Mouse (Mus musculus) kidney, embryonic 14.5 days (tissue): ENCODE measurements around the gene Plekho1. TPM values are rescaled to one million over a fixed set of nuclear protein-coding genes. Genes with fewer than 3 reads are reported as not detected.

ENCODE experiments used
- ATAC-seq: fragments of 200-750 bp; cut with Nextera tagmentation; 2 replicates; pipeline ENCODE4 v1.8.0; 2017; ENCODE audit warnings: moderate number of reproducible peaks, mild to moderate bottlenecking, moderate TSS enrichment, moderate library complexity; ENCODE audit not compliant: low FRiP score, low TSS enrichment
- H3K27ac ChIP-seq: fragments of 300-500 bp; sonication (generic); 2 replicates; pipeline ENCODE4 v1.5.1; 2014; ENCODE audit warnings: low read depth, mild to moderate bottlenecking, low read length, moderate library complexity, mixed read lengths
- H3K27me3 ChIP-seq: fragments of 300-500 bp; sonication (generic); 2 replicates; pipeline ENCODE4 v1.6.1; 2014; ENCODE audit warnings: mild to moderate bottlenecking, low read length; ENCODE audit not compliant: control insufficient read depth, insufficient read depth
- H3K36me3 ChIP-seq: fragments of 300-500 bp; sonication (generic); 2 replicates; pipeline ENCODE4 v1.6.1; 2014; ENCODE audit warnings: low read length, mixed read lengths; ENCODE audit not compliant: control insufficient read depth, insufficient read depth
- H3K4me1 ChIP-seq: fragments of 300-500 bp; sonication (generic); 2 replicates; pipeline ENCODE4 v1.6.1; 2014; ENCODE audit warnings: low read length, mixed read lengths; ENCODE audit not compliant: control insufficient read depth, insufficient read depth
- H3K4me2 ChIP-seq: fragments of 300-500 bp; sonication (generic); replicated peaks from 2 replicates; pipeline ENCODE4 v1.6.1; 2014; ENCODE audit warnings: low read depth, mild to moderate bottlenecking, low read length
- H3K4me3 ChIP-seq: fragments of 300-500 bp; sonication (generic); 2 replicates; pipeline ENCODE4 v1.5.1; 2014; ENCODE audit warnings: mild to moderate bottlenecking, low read length
- H3K9ac ChIP-seq: fragments of 300-500 bp; sonication (generic); 2 replicates; pipeline ENCODE4 v1.6.1; 2014; ENCODE audit warnings: low read depth, mild to moderate bottlenecking, low read length, moderate library complexity
- H3K9me3 ChIP-seq: fragments of 300-500 bp; sonication (generic); 2 replicates; pipeline ENCODE4 v1.6.1; 2016; ENCODE audit warnings: low read length; ENCODE audit not compliant: control insufficient read depth
- WGBS: fragments of 180-500 bp; shearing (Covaris S2); extraction: QIAGEN DNeasy Blood & Tissue Kit; methylation state at CpG from one replicate; pipeline ENCODE4 v1.1.7; 2014; 5-methylcytosine and 5-hydroxymethylcytosine counted together
- polyA plus RNA-seq: library from polyadenylated mRNA; unstranded; fragments of >200 nt; fragmentation: Nextera tagmentation; extraction: Ambion mirVana; gene quantifications from 2 replicates; pipeline ENCODE4 v1.2.1, GENCODE M21; 2014

Gene Plekho1
- polyA plus RNA-seq, 1 experiment from 2014 or later, result 39.3 TPM

DNA sequence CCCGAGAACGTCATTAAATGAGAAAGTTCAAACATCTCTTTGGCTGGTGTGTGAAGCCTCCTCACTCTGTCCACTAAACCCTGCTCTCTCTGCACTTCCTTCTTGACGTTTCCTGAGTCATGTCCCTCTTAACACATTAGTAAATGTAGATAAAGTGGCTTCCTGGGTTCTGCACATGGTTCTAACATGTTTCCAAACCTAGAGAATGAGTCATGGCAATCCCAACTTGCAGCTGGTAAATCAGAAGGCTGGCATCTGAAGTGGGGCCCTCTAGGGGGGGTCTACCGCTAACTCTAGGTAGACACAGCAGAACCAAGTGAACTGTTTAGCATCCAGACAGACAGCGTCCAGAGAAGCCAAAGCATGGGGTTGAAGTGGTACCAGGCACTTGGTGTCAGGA lies 21.7 kb upstream of the Plekho1 start:
- ATAC-seq, result no peak
- WGBS, result 77% methylated on average over 5 of the region's 5 CpGs
- Histone ChIP-seq H3K4me2 (no peak overlapping the region), H3K9ac (no peak overlapping the region), H3K4me3 (no peak overlapping the region), H3K27me3 (no peaks in the 10 kb centered on the region), H3K36me3 (no peaks in the 10 kb centered on the region), H3K27ac (no peak overlapping the region), H3K4me1 (no peaks in the 10 kb centered on the region), H3K9me3 (no peaks in the 10 kb centered on the region)

DNA sequence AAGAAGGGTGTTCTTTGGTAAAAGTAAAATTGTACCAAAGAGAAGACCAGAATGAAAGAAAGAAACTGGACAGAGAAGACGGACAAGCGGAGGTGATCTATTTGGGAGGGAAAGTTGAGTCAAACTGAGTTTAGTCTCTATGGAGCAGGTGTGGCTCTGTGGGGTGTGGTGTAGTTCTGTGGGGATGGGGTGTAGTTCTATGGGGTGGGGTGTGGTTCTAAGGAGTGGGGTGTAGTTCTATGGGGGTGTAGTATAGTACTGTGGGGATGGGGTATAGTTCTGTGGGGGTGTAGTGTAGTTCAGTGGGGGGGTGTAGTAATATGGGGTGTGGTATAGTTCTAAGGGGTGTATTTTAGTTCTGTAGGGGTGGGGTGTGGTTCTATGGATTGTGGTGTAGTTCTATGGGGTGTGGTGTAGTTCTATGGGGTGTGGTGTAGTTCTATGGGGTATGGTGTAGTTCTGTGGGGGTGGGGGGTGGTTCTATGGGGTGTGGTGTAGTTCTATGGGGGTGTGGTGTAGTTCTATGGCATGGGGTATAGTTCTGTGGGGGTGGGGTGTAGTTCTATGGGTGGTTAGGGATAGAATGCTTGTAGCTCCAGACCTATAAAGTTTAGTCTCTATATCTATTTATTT lies 20.6 kb upstream of the Plekho1 start:
- H3K4me1 ChIP-seq, result no peaks in the 10 kb centered on the region
- 94% methylated on average over 2 of the region's 2 CpGs for WGBS
- ATAC-seq, result no peak
- no peaks in the 10 kb centered on the region for H3K27me3 ChIP-seq
- H3K9ac ChIP-seq, result no peak overlapping the region
- H3K4me2 ChIP-seq, result no peak overlapping the region
- no peak overlapping the region for H3K4me3 ChIP-seq
- H3K9me3 ChIP-seq, result no peaks in the 10 kb centered on the region
- no peaks in the 10 kb centered on the region for H3K36me3 ChIP-seq
- no peak overlapping the region for H3K27ac ChIP-seq

DNA sequence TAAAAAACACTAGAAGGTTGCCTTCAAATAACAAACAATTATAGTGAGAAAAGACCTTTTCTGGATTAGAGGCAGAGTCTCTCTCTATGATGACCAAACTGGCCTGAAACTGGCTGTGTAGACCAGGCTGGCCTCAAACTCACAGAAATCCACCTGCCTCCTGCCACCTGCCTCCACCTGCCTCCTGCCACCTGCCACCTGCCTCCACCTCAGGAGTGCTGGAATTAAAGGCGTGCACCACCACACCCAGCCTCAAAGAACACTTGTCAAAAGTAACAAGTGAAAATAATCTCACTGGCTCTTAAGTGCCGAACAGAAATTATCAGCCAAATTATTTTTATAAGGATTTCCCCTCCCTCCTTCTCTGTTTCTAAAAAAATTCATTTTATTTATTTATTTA lies 19.9 kb upstream of the Plekho1 start:
- Histone ChIP-seq H3K4me1 (no peaks in the 10 kb centered on the region), H3K9me3 (no peaks in the 10 kb centered on the region), H3K36me3 (no peaks in the 10 kb centered on the region), H3K4me2 (no peak overlapping the region), H3K27me3 (no peaks in the 10 kb centered on the region), H3K9ac (no peak overlapping the region), H3K27ac (no peak overlapping the region), H3K4me3 (no peak overlapping the region)
- 95% methylated on average over 2 of the region's 2 CpGs for WGBS
- no peak for ATAC-seq

DNA sequence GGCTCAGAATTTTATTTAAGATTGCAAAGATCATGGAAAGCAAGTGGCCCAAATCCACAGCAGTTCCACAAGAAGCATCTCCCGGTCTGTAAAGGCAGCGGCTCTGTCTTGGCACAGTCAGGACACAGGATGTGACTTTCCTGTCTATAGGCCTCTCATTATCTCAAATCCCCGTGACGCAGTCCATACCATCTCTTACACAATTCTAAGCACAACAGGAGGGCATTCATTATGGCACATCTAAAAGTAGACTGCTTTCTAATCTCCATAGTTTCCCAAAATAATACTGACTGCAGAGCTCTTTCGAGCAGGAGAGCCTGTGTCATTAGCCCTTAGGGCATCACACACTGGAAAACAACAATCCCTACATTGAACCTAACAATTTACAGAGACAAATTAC lies 17.0 kb upstream of the Plekho1 start:
- no peaks in the 10 kb centered on the region for H3K4me1 ChIP-seq
- no peak overlapping the region for H3K4me3 ChIP-seq
- H3K4me2 ChIP-seq, result no peak overlapping the region
- H3K9ac ChIP-seq, result no peak overlapping the region
- no peaks in the 10 kb centered on the region for H3K36me3 ChIP-seq
- 80% methylated on average over 5 of the region's 5 CpGs for WGBS
- H3K27ac ChIP-seq, result no peak overlapping the region
- H3K27me3 ChIP-seq, result no peaks in the 10 kb centered on the region
- H3K9me3 ChIP-seq, result no peaks in the 10 kb centered on the region
- no peak for ATAC-seq

DNA sequence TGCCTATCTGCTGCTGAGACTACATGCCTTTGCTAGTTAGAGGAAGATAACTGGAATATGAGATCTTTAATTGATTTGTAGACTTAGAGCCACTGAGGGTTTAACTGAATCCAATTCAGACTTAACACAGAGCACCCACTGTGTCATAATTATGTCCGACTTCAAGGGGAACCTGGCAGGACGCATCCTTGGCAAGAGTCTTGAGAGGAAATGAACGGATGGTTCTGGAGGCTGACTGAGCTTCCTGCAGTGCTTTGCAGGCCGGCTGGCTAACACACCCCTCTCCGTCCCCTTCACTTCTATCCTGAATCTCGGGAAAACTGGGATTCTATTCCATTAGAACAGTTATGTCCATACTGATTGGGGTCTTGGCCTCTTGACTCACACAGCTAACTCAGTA lies 12.7 kb upstream of the Plekho1 start:
- H3K9me3 ChIP-seq, result no peaks in the 10 kb centered on the region
- H3K27ac ChIP-seq, result no peak overlapping the region
- no peak overlapping the region for H3K4me2 ChIP-seq
- ATAC-seq, result no peak
- no peaks in the 10 kb centered on the region for H3K36me3 ChIP-seq
- no peaks in the 10 kb centered on the region for H3K27me3 ChIP-seq
- H3K4me1 ChIP-seq, result no peaks in the 10 kb centered on the region
- no peak overlapping the region for H3K9ac ChIP-seq
- 89% methylated on average over 6 of the region's 6 CpGs for WGBS
- no peak overlapping the region for H3K4me3 ChIP-seq

DNA sequence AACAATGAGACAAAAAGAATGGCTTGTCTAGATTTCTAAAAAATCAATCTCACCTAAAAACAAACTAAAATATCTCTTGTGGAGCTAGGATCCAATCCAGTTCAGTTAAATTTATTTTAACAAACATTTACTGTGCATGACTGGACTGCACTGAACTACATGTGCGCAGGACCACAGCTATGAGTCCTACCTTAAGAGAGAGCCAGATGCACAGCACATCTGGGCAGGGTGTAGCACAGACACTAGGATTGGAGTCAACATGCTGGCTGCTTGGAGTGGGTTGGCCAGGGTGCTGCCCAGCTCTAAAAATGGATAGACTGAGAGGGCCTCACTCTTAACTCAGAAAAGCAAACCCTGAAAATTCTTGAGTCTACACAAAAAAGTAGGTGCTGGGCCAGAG lies 5.8 kb upstream of the Plekho1 start:
- Histone ChIP-seq H3K4me1 (peaks cover 3% of the 10 kb centered on the region; the same call in 1 of the 2 replicates), H3K36me3 (no peaks in the 10 kb centered on the region), H3K27me3 (no peaks in the 10 kb centered on the region), H3K27ac (no peak overlapping the region), H3K4me2 (no peak overlapping the region), H3K9ac (no peak overlapping the region), H3K4me3 (no peak overlapping the region), H3K9me3 (no peaks in the 10 kb centered on the region)
- no peak for ATAC-seq
- 97% methylated on average over 1 of the region's 1 CpGs for WGBS

DNA sequence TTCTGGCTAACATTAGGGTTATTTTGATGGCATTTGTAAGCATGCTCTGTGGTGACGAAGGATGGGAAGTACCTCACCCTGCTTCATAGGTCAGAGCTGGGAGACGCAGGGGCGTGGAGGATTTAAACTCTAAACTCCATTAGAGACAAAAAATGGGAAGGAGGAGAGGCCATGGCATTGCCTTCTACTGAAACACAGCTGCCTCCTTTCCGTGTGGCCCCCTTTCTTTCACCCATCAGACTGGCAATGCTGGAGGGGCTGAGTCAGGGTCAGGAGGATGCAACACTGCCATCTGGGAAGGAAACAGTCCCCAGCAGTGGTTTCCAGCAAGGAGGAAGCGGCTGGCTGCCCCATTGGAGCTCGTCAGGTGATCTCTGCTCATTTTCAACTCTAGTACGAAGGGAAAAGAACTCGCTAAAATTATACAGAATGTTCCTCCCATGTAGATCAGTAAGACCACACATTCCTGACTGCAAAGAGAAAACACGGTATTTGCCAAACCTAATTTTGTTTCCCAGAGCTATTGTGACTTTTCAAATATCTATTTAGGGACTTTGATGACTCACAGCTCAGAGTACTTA lies 5.2 kb upstream of the Plekho1 start:
- peaks cover 7% of the 10 kb centered on the region; the same call in 1 of the 2 replicates for H3K4me1 ChIP-seq
- H3K4me2 ChIP-seq, result no peak overlapping the region
- no peaks in the 10 kb centered on the region for H3K36me3 ChIP-seq
- H3K4me3 ChIP-seq, result no peak overlapping the region
- 69% methylated on average over 9 of the region's 9 CpGs for WGBS
- ATAC-seq, result no peak
- H3K27ac ChIP-seq, result no peak overlapping the region
- no peaks in the 10 kb centered on the region for H3K27me3 ChIP-seq
- no peaks in the 10 kb centered on the region for H3K9me3 ChIP-seq
- H3K9ac ChIP-seq, result no peak overlapping the region

DNA sequence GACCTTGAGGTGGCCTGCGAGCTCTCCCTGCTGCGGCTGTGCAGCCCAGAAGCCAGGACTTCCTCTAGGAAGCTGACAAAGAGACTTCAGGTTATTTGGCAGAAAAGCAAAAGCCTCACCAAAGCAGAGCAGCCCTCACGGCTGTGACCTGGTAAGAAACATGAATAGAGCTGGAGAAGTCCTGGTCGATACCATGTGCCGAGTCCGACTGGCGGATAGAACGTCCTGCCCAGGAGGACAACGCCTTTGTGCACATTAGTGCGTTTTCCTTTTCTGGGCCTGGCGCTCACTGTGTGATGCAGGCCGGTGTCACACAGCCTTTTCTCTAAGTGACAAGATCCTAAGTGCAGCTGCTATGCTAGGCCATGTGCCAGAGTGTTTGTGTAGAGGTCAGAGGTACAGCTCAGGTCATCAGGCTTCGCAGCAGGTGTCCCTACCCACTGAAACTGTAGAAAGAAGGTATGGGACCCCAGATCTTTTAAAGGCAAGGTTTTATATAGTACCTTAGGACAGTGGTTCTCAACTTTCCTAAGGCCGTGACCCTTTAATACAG lies 4.4 kb upstream of the Plekho1 start:
- no peak overlapping the region for H3K27ac ChIP-seq
- WGBS, result 81% methylated on average over 14 of the region's 14 CpGs
- H3K27me3 ChIP-seq, result no peaks in the 10 kb centered on the region
- H3K4me1 ChIP-seq, result peaks cover 7% of the 10 kb centered on the region; the same call in 1 of the 2 replicates
- H3K4me3 ChIP-seq, result no peak overlapping the region
- H3K9me3 ChIP-seq, result no peaks in the 10 kb centered on the region
- H3K9ac ChIP-seq, result no peak overlapping the region
- H3K36me3 ChIP-seq, result no peaks in the 10 kb centered on the region
- no peak overlapping the region for H3K4me2 ChIP-seq
- ATAC-seq, result no peak

DNA sequence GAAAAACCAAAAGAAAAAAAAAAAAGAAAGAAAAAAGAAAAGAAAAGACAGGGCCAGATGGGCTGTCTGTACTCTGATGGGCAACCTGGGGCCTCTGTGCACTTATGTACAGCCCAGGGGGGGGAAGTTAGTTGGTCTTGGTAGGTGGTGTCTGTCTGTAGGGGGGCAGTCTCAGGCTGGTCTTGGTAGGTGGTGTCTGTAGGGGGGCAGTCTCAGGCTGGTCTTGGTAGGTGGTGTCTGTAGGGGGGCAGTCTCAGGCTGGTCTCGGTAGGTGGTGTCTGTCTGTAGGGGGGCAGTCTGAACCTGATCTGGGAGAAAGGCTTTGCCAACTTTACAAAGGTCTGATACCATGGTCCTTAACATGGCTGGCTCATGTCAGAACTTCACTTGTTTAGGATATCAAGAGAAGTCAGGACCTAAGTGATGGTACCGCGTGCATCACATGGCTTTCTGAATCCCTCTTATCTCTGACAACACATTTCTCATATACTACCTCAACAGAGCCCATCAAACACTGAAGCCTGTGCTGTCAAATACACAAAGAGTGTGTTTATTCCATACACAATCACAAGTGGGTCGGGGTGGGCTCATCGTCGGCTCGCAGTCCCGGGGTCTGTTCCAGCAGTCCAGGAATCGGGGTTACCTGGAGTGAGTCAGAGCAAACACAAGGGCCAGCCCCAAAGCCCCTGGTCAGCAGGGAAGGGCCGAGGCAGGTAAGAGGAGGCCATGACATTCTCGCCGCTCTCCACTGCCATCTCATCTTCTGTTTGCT lies 3.7 kb upstream of the Plekho1 start:
- WGBS, result 88% methylated on average over 12 of the region's 12 CpGs
- no peaks in the 10 kb centered on the region for H3K36me3 ChIP-seq
- H3K4me2 ChIP-seq, result no peak overlapping the region
- H3K27me3 ChIP-seq, result no peaks in the 10 kb centered on the region
- peaks cover 7% of the 10 kb centered on the region; the same call in 1 of the 2 replicates for H3K4me1 ChIP-seq
- ATAC-seq, result no peak
- H3K27ac ChIP-seq, result no peak overlapping the region
- no peak overlapping the region for H3K9ac ChIP-seq
- H3K4me3 ChIP-seq, result no peak overlapping the region
- H3K9me3 ChIP-seq, result no peaks in the 10 kb centered on the region
